Mouse (Mus musculus) frontal cortex, postnatal 25 days (tissue): ENCODE measurements around the gene Rbbp8nl.

Source experiments
- DNase-seq, 2 experiments: peaks; one replicate each; pipeline ENCODE4 v3.0.0; 2022; ENCODE audit warnings: low spot score in 2 of 2

Gene Rbbp8nl

DNA sequence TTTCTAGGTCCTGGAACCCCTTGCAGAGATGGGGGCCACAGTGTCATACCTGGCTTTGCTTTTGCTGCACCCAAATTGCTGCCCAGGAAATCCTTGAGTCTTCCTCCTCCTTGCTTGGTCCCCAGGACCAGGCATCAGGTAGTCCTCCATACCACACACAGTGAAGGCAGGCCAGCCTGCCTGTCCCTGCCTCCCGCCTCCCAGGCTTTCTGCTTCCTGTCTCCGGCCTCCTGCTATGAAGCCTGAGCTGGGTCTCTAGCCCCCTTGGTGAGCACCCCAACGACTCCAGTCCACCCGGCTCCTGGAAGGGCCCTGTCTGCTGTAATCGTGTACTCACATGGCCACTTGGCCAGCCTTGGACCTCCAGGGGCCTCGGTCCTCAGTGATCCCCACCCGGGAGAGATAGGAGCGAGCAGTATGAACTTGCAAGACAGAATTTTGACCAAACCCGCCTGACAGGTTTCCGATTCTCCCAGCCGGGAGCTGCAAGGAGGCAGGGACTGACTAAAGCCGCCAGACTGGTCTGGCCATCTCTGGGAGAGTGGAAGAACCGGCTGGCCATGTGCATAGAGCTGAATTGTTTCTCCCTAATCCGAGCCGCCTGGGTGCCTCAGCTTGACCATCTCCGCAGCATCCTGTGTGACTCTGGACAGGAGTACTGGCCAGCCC is at the start of gene Rbbp8nl:
Gene Rbbp8nl (minus strand): TSS at position 440 of the 669 bp plus-strand sequence.
- DNase-seq, result no peak

DNA sequence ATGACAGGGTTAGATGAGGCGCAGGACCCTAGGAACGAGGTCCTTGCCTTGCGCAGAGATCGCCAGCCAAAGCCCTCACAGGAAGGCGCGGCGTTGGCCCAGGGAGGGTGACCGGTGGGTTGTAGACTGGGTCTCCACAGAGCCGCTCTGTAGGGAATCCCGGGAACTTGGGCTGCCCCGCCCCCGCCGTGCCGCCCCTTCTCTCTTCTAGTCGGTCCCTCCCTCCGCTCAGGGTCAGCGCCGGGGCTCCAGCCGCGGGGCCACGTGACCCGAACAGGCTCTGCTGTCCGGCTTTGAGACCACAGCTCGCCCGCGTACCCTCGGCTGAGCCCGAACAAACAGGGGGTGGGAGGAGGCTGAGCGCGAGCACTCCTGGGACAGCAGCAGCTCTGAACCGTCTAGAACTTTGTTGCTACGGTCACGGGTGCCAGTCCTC is 44.9 kb upstream of the Rbbp8nl start, which contains the start of gene Gata5:
Gene Gata5 (minus strand): TSS at position 149 of the 436 bp plus-strand sequence.
- DNase-seq, result no peak

DNA sequence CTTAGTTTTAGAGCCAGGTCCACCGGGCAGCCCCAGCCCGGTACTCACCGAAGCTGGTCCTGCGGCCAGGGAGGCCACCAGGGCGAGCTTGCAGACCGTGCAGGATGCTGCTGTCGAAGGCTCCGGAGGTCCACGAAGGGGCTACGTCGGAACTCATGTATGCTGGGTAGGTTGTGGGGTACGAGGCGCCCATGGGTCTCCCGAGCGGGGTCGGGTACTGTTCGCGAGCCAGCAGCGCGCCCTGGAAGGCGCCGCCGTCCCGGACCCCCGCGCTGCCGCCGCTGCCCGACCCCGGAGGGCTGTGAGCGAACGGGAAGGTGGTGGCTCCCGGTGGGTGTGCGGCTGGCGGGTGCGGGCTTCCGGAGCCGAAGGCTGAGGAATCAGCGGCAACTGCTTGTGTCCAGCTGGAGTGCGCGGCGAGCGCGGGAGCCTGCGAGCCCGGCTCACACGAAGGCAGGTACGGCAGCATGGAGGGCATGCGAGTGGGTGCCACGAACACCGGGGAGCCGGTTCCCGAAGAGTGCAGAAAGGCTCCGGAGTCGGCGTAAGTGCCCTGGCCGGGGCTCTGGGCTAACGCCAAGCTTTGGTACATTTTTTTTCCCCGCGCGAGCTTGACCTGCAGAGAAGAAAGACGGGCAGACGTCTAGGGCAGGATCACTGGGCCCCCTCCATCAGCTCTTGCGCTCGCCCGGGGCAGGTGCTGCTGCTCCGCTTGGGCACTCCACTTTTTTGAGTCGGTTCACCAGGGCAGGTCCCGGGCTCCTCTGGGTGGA is 44.3 kb upstream of the Rbbp8nl start:
- no peak for DNase-seq

DNA sequence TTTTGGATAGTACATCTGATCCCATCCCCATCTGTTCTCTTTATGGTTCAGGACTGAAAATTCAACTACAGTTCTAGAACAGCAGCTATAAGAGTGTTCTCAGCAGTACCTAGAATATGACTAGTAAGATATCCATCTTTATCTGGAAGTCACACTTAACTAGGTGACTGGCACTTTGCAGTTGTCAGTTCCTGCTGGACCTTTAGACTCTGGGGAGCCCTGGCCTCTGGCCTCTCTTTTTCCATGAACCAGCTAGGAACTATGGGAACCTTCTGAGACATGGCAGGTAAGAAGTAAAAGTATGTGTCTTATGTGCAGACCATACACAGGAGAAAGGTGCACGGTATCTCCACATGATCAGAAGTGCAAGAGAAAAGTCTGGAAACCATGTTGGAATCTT is 39.8 kb upstream of the Rbbp8nl start:
- no peak for DNase-seq

DNA sequence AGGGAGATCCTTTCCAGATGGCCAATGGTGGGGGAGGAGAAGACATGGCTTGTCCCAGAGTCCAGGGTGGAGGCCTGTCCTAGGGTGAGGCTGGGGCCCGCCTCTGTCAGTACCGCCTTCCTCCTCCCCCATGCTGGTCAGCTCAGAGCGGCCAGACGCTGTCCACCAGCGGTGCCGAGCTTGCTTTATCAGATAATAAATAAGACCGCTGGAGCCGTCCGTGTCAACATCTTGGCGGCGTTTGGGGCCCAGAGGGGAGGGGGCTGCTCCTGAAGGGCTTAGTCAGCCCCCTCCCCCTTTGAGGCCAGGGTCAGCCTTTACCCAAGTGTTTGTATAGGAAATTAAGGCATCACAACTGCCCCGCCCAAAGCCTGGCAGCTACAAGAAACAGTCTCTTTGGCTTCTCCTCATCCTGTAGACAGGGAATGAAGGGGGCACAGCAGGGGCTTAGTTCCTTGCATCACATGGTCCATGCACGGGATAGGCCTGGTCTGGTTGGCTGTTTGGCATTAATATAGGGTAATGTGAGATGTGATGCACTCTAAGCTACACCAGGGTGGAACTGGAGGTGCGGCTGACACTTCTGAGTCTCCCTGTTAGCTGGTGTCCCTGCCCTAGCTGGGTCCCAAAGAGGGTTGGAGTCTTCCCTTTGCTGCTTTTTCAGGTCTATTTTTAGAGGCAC is 33.1 kb upstream of the Rbbp8nl start:
- DNase-seq, result no peak

DNA sequence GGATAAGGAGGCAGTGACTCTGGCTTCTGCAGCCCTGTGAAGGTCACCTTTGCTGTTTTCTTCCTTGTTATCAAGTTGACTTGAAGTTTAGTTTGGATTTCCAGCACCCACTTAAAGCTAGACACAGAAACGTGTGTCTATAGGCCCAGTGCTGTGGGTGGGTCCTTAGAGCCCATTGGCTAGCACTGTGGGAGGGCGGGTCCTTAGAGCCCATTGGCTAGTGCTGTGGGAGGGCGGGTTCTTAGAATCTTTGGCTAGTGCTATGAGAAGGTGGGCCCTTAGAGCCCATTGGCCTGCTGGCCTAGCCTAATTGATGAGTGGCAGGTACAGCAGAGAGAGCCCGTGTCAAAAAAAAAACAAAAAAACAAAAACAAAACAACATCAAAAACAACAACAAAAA is 30.5 kb upstream of the Rbbp8nl start:
- DNase-seq, result no peak

DNA sequence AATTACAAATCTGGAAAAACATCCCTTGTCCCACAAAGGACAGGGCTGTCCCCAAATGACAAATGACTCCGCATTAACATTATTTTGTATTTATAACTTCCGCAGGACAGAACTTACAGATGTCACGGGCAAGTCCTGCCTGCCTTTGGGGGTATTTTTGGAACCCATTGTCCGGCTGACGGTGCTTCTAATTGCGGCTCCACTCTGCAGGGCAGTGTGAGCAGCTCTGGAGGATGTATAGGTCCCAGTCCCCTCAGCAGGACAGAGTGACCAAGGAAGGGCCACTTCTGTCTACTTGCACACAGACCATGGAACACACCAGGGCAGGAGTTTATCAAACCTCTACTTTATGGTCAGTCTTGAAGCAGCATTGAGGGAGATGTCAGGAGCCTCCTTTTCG is 27.9 kb upstream of the Rbbp8nl start:
- DNase-seq, result no peak

DNA sequence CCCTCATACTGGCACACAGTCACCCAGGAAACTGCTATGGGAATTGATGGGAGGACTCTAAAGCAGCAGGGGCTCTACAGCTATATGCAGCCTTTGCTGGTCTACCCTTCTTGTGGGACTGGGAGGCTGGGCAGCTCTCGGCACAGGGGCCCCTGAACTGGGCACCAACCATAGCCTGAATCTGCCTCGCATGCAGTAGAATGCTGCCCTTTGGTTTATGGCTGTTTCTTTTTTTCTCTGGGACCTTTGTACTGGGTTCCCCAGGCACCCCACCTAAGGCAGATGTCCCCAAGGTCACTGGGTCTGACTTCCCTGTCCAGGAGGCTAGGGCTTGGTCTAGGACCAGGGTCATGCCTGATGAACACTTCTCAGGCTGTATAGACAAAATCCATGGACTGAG is 24.6 kb upstream of the Rbbp8nl start:
- DNase-seq, result no peak

DNA sequence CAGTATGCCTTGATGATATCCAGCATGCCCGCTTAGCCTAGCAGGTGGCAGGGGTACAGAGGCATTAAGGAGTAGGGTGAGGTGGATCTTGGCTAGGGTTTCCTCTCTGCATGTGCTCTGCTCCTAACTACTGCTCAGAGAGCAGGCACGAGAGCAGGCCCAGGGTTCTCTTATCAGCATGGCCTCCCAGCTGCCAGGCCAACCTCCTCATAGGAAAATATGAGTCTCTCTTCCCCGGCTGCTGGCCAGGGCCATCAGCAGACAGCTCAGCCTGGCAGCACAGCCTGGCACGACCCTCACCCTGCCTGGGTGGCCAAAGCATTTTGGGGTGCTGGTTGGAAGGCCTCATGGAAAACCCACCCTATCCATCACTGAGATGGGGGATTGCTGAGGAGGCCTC is 21.5 kb upstream of the Rbbp8nl start:
- no peak for DNase-seq

DNA sequence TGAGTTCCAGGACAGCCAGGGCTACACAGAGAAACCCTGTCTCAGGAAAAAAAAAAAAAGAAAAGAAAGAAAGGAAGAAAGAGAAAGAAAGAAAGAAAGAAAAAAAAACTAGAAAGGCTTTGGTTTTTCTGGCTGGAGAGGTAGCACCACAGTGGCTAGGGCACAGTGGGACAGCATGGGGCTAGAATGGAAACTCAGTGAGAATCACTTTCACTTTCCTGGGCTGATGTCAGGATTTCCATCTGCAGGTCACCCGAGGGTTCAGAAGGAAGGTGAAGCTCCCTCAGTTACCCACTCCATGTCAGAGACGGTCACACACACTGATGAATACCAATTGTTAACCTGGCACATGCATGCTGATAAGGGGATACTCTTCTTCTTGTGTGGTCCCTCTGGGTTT is 18.0 kb upstream of the Rbbp8nl start:
- DNase-seq, result no peak

DNA sequence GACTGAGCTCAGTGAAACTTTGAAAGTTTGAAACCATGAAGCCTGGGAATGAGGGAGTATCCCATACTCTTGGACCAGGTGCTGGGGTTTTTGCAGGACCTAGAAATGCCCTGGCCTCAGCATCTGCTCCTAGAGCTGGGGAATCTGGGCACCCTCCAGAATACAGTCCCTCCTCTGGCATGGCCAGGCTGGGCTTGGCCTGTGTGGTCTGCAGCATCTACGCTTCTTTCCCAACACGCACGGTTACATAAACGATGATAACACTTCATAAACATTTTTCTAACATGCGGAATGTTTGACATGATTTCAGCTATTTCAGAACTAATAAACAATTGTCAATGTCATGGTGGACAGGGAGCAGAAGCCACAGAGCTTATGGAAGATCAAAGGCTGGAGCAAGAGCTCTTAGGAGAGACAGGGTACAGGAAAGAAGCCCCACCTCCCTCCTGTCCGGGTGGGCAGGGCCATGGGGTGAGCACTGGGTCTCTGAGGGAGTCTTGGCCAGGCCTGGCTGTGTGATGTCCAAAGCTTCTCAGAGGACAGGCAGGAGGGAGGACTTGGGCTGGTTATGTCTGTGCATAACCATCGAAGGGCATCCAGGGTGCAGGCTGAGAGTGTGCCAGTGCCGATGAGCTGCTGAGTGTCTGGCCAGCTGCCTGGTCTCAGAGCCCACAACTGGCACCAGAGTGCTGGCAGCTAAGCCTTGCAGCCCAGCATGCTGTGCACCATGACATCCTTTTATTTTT is 16.9 kb upstream of the Rbbp8nl start:
- DNase-seq, result no peak

DNA sequence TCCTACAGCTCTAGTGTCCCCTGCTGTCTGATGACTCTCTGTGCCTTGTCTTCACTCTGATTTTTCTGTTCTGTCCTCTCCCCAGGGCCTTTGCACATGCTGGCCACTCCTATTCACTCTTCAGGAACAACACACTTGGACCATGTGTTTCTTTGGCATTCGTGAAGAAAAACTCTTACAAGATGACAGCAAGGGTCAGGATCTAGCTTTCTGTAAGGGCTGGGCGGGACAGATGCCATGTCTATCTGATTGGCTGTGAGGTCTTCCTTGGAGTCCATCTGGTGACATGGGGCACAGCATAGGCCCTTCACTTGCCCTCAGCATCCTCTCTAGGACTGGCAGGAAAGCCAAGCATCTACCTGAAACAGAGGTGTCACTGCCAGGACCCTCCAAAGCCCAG is 16.3 kb upstream of the Rbbp8nl start:
- no peak for DNase-seq

DNA sequence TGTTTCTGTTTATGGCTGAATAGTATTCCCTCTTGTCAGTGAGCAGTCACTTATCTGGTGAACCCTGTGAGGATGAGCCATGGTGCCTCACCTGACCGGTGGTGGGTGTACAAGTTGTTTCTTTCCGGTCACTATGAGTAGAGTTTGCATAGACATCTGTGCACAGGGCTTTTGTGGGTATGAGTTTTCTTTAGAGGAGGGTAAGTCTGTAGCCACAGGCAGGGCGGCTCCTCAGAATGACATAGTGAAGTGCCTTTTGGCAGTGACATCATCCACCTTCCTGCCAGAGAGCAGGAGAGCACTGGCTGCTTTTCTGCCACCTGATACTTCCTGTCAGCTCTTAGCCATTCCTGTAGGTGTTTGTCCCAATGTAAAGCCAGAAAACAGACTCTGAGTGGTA is 15.8 kb upstream of the Rbbp8nl start:
- no peak for DNase-seq

DNA sequence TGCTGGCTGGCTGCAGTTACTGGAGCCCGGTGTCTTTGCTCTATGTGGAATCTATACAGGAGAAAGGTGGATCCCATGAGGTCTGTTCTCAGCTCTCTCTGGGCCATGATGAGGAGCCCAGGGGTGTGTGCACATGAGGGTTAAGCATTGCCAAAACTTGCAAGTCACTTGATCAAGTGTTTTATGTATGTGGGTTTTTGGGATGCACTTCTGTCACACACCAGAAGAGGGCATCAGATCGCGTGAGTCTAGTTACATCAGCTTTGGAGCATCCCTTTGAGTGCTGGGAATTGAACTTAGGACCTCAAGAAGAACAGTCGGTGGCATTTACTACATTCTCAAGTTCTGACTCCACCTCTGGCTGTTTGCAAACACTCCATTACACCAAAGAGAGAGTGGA is 14.9 kb upstream of the Rbbp8nl start:
- no peak for DNase-seq

DNA sequence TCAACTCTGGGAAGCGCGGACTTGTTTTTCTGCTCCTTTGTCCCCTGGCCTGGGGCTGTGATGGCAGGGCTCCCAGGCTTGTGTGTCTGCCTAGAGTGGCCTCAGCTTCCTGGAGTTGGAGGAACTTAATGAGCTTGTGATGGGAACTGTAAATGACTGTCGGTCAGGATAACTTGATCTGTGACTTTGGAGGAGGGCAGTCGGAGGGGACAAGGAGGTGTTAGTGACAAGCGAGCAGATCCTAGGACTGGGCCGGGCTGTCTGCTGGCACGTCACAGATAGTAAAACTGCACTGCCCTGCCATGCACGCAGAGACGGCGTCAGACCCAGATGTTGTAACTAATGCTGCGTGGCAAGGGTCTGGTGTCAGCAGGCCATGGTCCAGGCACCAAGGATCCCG is 13.8 kb upstream of the Rbbp8nl start:
- DNase-seq, result no peak

DNA sequence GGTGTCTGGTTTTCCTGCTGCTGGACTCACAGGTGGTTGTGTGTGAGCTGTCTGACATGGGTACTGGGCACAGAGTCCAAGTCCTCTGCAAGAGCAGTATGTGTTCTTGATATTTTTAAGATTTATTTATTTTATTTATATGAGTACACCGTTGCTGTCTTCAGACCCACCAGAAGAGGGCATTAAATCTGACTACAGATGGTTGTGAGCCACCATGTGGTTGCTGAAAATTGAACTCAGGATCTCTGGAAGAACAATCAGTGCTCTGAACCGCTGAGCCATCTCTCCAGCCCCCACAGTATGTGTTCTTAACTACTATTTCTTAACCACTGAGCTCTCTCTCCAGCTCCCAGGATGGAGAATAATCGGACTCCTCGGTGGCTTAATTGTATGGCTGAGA is 12.5 kb upstream of the Rbbp8nl start:
- DNase-seq, result no peak

DNA sequence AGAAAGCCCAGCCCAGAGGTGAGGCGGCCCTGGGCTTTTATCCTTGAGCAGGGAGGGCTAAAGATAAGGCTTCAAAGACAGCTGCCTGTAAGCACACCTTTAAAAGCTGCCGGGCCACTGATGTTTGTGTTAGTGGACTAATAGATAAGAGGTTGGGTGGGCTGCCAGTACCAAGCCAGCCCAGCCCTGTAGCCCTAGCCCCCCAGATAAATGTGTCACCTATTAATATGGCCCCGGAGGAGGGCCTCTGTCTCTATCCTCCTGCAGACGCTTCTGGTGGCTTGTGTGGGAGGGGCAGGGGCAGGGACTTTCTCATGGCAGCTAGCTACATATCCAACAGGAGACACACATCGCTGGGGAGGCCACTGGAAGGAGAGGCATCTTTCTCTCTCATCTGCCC is 11.1 kb upstream of the Rbbp8nl start:
- DNase-seq, result no peak

DNA sequence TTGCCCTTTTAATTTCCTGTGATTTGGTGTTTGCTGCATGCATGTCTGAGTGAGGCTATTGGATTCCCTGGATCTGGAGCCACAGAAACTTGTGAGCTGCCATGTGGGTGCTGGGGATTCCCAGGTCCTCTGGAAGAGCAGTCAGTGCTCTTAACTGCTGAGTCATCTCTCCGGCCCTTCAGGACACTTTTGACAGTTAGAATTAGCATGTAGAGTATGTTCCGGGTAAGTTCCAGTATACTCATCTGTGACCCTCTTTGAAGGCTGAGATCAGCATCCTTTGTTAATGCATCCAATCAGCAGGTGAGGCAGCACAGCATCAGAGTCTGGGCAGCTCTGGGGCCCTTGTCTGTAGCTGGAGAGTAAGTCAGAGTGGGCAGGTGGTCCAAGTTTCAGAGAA is 10.6 kb upstream of the Rbbp8nl start:
- DNase-seq, result no peak

DNA sequence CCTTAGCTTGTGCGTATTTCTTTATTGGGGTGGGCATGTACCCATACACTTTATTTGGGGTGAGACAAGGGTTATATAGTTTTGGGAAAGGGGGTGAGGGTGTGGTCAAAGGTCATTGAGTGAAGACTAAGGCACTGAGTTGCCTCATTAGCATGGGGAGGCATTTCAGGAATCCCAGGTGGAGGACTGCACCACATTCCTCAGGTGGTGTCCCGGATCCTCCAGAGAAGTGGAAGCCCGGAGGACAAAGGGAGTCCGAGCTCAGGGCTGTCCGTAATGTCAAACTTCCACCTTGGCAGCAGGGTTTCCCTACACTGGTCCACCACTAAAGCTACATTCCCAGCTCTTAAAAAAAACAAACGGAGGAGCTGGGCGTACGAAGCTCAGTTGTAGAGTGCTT is 3.2 kb upstream of the Rbbp8nl start:
- no peak for DNase-seq

DNA sequence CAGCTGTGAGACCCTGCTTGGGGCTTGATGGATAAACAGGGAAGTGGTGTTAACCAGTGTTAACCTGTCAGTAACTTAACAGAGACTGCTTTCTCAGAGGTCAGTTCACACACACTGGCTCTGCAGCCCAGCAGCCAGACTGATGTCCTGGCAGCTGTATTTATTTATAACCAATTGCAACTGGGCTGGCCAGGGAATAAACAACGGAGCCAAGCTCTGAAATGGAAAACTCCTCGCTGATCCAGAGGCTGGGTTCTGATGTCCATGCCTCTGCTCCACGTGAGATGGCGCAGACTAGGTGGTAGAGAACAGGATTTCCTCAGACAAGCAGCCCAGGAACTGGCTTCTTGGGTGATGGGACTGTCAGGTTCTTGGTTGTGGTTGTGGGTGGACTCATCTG is 2.3 kb upstream of the Rbbp8nl start:
- no peak for DNase-seq

DNA sequence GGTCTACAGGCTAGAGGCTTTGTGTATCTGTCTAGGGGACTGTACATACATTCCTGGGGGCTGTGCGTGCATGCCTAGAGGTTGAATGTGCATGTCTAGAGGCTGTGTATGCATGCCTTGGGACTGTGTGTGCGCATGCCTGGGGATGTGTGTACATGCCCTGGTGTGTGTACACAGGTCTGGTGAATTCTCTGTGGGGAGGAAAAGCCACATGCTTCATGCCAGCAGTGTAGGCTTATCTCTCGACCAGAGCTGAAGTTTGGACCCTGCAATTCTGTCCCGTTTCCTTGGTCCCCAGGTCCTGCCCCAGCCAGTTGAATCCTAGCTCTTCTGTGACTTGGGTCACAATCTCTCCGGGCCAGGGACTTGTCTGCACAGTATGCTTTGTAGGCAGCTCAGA is 1.9 kb upstream of the Rbbp8nl start:
- DNase-seq, result no peak

DNA sequence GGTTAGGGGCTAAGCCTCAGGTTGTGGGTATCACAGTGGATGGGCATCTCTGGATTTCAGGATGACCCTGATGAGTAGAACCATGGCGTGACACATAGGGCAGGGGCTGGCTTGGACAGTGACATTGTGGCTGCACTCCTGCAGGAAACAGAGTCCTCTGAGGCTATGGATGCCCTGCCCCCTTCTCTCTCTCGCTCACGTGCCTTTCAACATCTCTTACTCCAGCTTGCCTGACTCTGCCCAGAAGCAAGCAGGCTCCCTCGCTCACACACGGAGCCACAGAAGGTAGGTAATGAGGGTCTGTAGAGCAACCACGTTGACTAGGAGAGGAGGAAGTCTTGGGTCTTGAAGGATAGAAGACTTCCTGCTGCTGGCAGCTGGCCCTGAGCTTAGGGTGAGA is 824 bp upstream of the Rbbp8nl start:
- DNase-seq, result no peak
